Mouse (Mus musculus): ENCODE results near the gene Gm13420. TPM values are rescaled to one million over a fixed set of nuclear protein-coding genes. Genes with fewer than 3 reads are reported as not detected.
"Not testable (repeated sequence)": the region's sequence is repeated elsewhere in the genome, so short reads cannot be mapped to it uniquely, and the experiment has no call there.

The Gm13420 gene
- polyA plus RNA-seq, 1 experiment from 2014 or later: not detected

DNA sequence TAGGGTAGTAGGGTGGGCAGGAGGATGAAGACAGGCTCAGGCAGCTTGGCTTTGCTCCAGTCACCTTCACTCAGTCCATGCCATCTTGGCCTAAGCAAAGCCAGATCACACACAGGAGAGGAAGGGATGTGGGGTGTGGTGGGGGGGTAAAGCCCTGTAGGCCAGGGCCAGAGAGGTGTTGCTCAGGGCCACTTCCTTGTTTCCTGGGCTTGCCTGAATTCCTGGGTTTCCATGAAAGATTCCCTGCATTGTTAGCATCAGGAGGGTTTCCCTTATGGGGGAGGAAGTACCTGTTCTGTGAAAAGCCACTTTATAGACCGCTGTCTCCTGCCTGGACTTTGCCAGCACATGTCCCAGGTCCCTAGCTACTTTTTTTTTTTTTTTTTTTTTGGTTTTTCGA is 38.0 kb downstream of the Gm13420 start:
- ATAC-seq (ENCODE audit: low FRiP score, low TSS enrichment) (no peak), DNase-seq (no peak)
- Histone ChIP-seq H3K4me2 (ENCODE audit: low read length) (no peak overlapping the region), H3K27ac (replicated peaks; ENCODE audit: low read depth, low read length) (no peak overlapping the region), H3K27me3 (ENCODE audit: control insufficient read depth, insufficient read depth, low read length) (no peaks in the 10 kb centered on the region), H3K9ac (replicated peaks; ENCODE audit: low read length) (no peak overlapping the region), H3K36me3 (ENCODE audit: control insufficient read depth, insufficient read depth, low read length) (peaks cover 59% of the 10 kb centered on the region), H3K9me3 (ENCODE audit: control insufficient read depth, low read length) (no peaks in the 10 kb centered on the region), H3K4me1 (ENCODE audit: control insufficient read depth, insufficient read depth, low read length) (no peaks in the 10 kb centered on the region), H3K4me3 (replicated peaks; ENCODE audit: low read depth, low read length) (no peak overlapping the region)
- WGBS: 100% methylated on average over 1 of the region's 2 CpGs

- Histone ChIP-seq H3K9ac (replicated peaks; ENCODE audit: low read length) (no peak overlapping the region), H3K4me3 (replicated peaks; ENCODE audit: low read depth, low read length) (no peak overlapping the region), H3K27ac (replicated peaks; ENCODE audit: low read depth, low read length) (no peak overlapping the region), H3K9me3 (ENCODE audit: control insufficient read depth, low read length) (no peaks in the 10 kb centered on the region), H3K4me2 (ENCODE audit: low read length) (no peak overlapping the region), H3K27me3 (ENCODE audit: control insufficient read depth, insufficient read depth, low read length) (no peaks in the 10 kb centered on the region), H3K4me1 (ENCODE audit: control insufficient read depth, insufficient read depth, low read length) (no peaks in the 10 kb centered on the region), H3K36me3 (ENCODE audit: control insufficient read depth, insufficient read depth, low read length) (peaks cover 63% of the 10 kb centered on the region)
- 92% methylated on average over 5 of the region's 5 CpGs for WGBS
- DNase-seq (no peak), ATAC-seq (ENCODE audit: low FRiP score, low TSS enrichment) (no peak)
Observed at GRCm38 (mm10) chr2:29711877-29712276, 39.6 kb downstream of the Gm13420 start.

DNA sequence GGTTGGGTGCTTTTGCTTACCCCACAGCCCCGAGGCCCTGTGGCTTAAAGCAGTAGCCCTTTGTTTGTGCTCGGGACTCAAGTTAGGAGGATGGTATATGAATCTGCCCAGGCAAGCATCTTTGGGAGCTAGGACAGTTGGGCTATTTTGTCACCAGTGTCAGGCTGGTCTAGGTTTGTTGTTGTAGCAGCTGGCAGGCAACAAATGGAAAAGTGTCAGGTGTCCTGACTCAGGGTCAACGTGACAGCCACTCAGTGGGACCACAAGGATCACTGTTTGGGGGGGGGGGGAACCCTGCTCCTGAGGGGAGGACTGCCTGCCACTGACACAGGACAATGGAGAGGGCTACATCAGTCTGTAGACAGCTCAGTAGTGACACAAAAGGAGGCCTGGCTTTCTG is 40.4 kb downstream of the Gm13420 start:
- no peaks in the 10 kb centered on the region for H3K9me3 ChIP-seq (ENCODE audit: control insufficient read depth, low read length)
- no peaks in the 10 kb centered on the region for H3K27me3 ChIP-seq (ENCODE audit: control insufficient read depth, insufficient read depth, low read length)
- DNase-seq (no peak), ATAC-seq (ENCODE audit: low FRiP score, low TSS enrichment) (no peak)
- no peak overlapping the region for H3K4me2 ChIP-seq (ENCODE audit: low read length)
- H3K4me1 ChIP-seq (ENCODE audit: control insufficient read depth, insufficient read depth, low read length): no peaks in the 10 kb centered on the region
- H3K9ac ChIP-seq (replicated peaks; ENCODE audit: low read length): no peak overlapping the region
- peaks cover 66% of the 10 kb centered on the region for H3K36me3 ChIP-seq (ENCODE audit: control insufficient read depth, insufficient read depth, low read length)
- WGBS: 77% methylated on average over 3 of the region's 3 CpGs
- no peak overlapping the region for H3K4me3 ChIP-seq (replicated peaks; ENCODE audit: low read depth, low read length)
- H3K27ac ChIP-seq (replicated peaks; ENCODE audit: low read depth, low read length): no peak overlapping the region

DNA sequence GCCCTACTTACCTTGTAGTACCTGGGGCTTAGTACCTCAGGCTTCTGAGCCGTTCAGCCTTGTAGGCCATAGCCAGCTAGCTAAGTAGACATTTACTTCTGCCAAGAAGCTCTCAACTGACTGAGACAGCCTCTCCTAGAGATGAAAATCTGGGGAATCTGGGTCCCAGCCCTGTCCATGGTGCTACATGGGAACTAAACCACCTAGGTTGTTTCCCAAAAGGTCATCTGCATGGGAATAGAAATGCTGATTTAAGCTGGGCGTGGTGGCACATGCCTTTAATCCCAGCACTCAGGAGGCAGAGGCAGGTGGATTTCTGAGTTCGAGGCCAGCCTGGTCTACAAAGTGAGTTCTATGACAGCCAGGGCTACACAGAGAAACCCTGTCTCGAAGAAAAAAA is 43.3 kb downstream of the Gm13420 start:
- not testable (repeated sequence) for H3K4me3 ChIP-seq (replicated peaks; ENCODE audit: low read depth, low read length); H3K4me1 ChIP-seq (ENCODE audit: control insufficient read depth, insufficient read depth, low read length); H3K9ac ChIP-seq (replicated peaks; ENCODE audit: low read length); H3K9me3 ChIP-seq (ENCODE audit: control insufficient read depth, low read length); ATAC-seq (ENCODE audit: low FRiP score, low TSS enrichment); DNase-seq; H3K4me2 ChIP-seq (ENCODE audit: low read length); H3K27ac ChIP-seq (replicated peaks; ENCODE audit: low read depth, low read length); H3K27me3 ChIP-seq (ENCODE audit: control insufficient read depth, insufficient read depth, low read length)
- peaks cover 78% of the 10 kb centered on the region for H3K36me3 ChIP-seq (ENCODE audit: control insufficient read depth, insufficient read depth, low read length)
- WGBS: 97% methylated on average over 4 of the region's 4 CpGs

DNA sequence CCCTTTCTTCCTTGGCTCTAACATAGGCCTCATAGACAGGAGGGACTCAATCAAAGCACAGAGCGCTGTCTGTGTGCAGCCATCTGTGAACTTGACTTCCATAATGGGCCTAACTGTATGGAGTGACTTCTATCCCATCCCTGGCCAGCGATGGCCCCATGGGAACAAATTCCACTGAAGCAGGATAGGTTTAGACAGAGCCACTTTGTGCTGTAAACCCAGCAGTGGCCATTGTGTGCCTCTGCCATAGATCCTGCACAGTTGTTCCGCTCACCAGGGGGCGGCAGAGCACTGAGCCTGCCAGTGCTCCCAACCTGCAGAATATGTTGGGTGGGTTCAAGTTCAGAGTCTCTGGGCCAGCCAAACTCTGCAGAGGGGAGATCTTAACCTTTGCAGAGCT is 43.8 kb downstream of the Gm13420 start:
- DNase-seq (peak; percentile 18), ATAC-seq (ENCODE audit: low FRiP score, low TSS enrichment) (no peak; the same call in 1 of the 2 replicates)
- no peaks in the 10 kb centered on the region for H3K27me3 ChIP-seq (ENCODE audit: control insufficient read depth, insufficient read depth, low read length)
- H3K4me1 ChIP-seq (ENCODE audit: control insufficient read depth, insufficient read depth, low read length): no peaks in the 10 kb centered on the region
- H3K9ac ChIP-seq (replicated peaks; ENCODE audit: low read length): no peak overlapping the region
- no peak overlapping the region for H3K27ac ChIP-seq (replicated peaks; ENCODE audit: low read depth, low read length)
- H3K4me3 ChIP-seq (replicated peaks; ENCODE audit: low read depth, low read length): no peak overlapping the region
- peaks cover 83% of the 10 kb centered on the region for H3K36me3 ChIP-seq (ENCODE audit: control insufficient read depth, insufficient read depth, low read length)
- no peaks in the 10 kb centered on the region for H3K9me3 ChIP-seq (ENCODE audit: control insufficient read depth, low read length)
- no peak overlapping the region for H3K4me2 ChIP-seq (ENCODE audit: low read length)
- WGBS: 88% methylated on average over 4 of the region's 4 CpGs

DNA sequence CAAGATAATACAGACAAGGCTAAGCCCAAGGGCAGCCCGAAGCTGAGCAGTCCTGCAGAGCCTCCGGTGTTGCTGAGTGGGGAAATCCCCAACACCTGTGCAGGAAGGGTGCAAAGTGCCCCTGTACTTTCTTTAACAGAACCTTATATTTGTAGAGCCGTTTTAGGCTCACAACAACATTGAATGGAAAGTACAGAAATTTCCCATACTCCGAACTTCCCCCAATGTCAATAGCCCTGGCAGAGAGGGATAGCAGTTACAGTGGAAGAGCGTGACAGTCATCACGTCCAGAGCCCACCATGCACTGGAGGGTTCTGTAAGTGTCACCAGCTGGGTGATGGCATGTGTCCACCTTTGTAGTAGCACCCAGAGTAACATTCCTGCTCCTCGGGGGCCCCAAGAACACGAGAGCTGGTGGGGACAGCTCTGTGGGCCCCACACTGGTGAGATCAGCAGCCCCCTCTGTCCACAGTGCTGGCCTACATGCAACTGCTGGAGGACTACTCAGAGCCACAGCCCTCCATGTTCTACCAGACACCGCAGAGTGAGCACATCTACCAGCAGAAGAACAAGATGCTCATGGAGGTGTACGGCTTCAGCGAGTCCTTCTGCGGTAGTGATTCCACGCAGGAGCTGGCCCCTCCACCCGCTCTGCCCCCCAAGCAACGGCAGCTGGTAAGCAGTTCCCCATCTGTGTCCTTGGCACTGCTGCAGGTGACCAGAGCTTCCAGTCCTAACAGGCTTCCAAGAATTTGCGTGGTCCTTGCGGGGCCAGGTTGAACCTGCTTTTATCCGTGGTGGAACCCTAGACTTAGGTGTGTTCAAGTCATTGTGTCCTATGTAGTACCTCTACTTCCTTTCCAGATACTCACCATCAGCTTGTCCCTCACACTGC is 44.5 kb downstream of the Gm13420 start:
- Histone ChIP-seq H3K4me3 (replicated peaks; ENCODE audit: low read depth, low read length) (no peak overlapping the region), H3K9ac (replicated peaks; ENCODE audit: low read length) (no peak overlapping the region), H3K9me3 (ENCODE audit: control insufficient read depth, low read length) (no peaks in the 10 kb centered on the region), H3K4me1 (ENCODE audit: control insufficient read depth, insufficient read depth, low read length) (no peaks in the 10 kb centered on the region), H3K27ac (replicated peaks; ENCODE audit: low read depth, low read length) (0 out of 2 replicates have a peak overlapping the region, but pooled peaks have one; percentile 2), H3K4me2 (ENCODE audit: low read length) (no peak overlapping the region), H3K27me3 (ENCODE audit: control insufficient read depth, insufficient read depth, low read length) (no peaks in the 10 kb centered on the region), H3K36me3 (ENCODE audit: control insufficient read depth, insufficient read depth, low read length) (peaks cover 83% of the 10 kb centered on the region)
- DNase-seq: no peak
- 95% methylated on average over 18 of the region's 18 CpGs for WGBS
- no peak for ATAC-seq (ENCODE audit: low FRiP score, low TSS enrichment)

DNA sequence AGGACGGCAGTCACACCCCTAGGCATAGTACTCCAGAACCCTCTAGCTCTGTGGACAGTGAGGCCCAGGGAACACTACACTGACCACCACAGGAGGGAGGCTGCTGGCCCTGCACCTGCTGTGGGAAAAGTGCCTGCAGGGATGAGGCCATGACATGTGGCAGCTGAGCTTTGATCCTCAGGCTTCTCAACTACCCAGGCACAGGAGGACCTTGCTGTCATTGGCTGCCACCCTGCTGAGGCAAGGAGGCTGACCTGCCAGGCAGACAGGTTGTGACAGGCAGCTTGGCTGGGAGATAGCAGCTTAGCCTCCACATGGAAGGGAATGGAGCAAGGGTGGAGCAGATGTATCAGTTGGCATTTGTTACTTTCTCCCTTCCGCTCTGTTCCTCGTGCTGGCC is 46.0 kb downstream of the Gm13420 start:
- H3K4me2 ChIP-seq (ENCODE audit: low read length): no peak overlapping the region
- no peaks in the 10 kb centered on the region for H3K4me1 ChIP-seq (ENCODE audit: control insufficient read depth, insufficient read depth, low read length)
- no peak overlapping the region for H3K27ac ChIP-seq (replicated peaks; ENCODE audit: low read depth, low read length)
- peaks cover 88% of the 10 kb centered on the region for H3K36me3 ChIP-seq (ENCODE audit: control insufficient read depth, insufficient read depth, low read length)
- WGBS: 84% methylated on average over 3 of the region's 3 CpGs
- H3K9me3 ChIP-seq (ENCODE audit: control insufficient read depth, low read length): no peaks in the 10 kb centered on the region
- H3K4me3 ChIP-seq (replicated peaks; ENCODE audit: low read depth, low read length): no peak overlapping the region
- ATAC-seq (ENCODE audit: low FRiP score, low TSS enrichment): no peak
- no peaks in the 10 kb centered on the region for H3K27me3 ChIP-seq (ENCODE audit: control insufficient read depth, insufficient read depth, low read length)
- DNase-seq: no peak
- no peak overlapping the region for H3K9ac ChIP-seq (replicated peaks; ENCODE audit: low read length)

GRCm38 (mm10) chr2:29703104-29704081 is 48.1 kb downstream of the Gm13420 start:
- peaks cover 95% of the 10 kb centered on the region for H3K36me3 ChIP-seq (ENCODE audit: control insufficient read depth, insufficient read depth, low read length)
- H3K27ac ChIP-seq (replicated peaks; ENCODE audit: low read depth, low read length): no peak overlapping the region
- DNase-seq: no peak
- H3K4me1 ChIP-seq (ENCODE audit: control insufficient read depth, insufficient read depth, low read length): no peaks in the 10 kb centered on the region
- no peak for ATAC-seq (ENCODE audit: low FRiP score, low TSS enrichment)
- H3K27me3 ChIP-seq (ENCODE audit: control insufficient read depth, insufficient read depth, low read length): no peaks in the 10 kb centered on the region
- no peaks in the 10 kb centered on the region for H3K9me3 ChIP-seq (ENCODE audit: control insufficient read depth, low read length)
- no peak overlapping the region for H3K4me2 ChIP-seq (ENCODE audit: low read length)
- 94% methylated on average over 9 of the region's 9 CpGs for WGBS
- H3K9ac ChIP-seq (replicated peaks; ENCODE audit: low read length): no peak overlapping the region
- H3K4me3 ChIP-seq (replicated peaks; ENCODE audit: low read depth, low read length): no peak overlapping the region

Measured in midbrain, embryonic 14.5 days (tissue).